Mouse (Mus musculus) embryonic fibroblast, embryonic 13.5 days (primary cell): ENCODE data around the gene H6pd. TPM values are rescaled to one million over a fixed set of nuclear protein-coding genes. Genes with fewer than 3 reads are reported as not detected.
"Not testable (repeated sequence)": the region's sequence is repeated elsewhere in the genome, so short reads cannot be mapped to it uniquely, and the experiment has no call there.

Experiments used
- H3K27ac ChIP-seq: 2 replicates; pipeline ENCODE4 v1.5.1; 2012; ENCODE audit warnings: low read length, control low read depth, inconsistent platforms; ENCODE audit not compliant: insufficient read depth
- H3K4me1 ChIP-seq: 2 replicates; pipeline ENCODE4 v1.6.1; 2011; ENCODE audit warnings: low read length; ENCODE audit not compliant: control insufficient read depth, insufficient read depth
- H3K4me3 ChIP-seq: 2 replicates; pipeline ENCODE4 v1.5.1; 2011; ENCODE audit warnings: mild to moderate bottlenecking, control low read depth, low read length; ENCODE audit not compliant: insufficient read depth
- CTCF ChIP-seq: IDR thresholded peaks from 2 replicates; pipeline ENCODE4 v1.5.1; 2011; ENCODE audit warnings: mild to moderate bottlenecking, control low read depth, low read length, moderate library complexity, borderline replicate concordance; ENCODE audit not compliant: insufficient read depth
- POLR2A ChIP-seq: IDR thresholded peaks from 2 replicates; pipeline ENCODE4 v1.6.1; 2011; ENCODE audit warnings: low read depth, mild to moderate bottlenecking, control low read depth, low read length, moderate library complexity
- polyA plus RNA-seq: library from polyadenylated mRNA; stranded (reverse); fragments of >200 nt; gene quantifications from 2 replicates; pipeline ENCODE4 v1.2.4, GENCODE M21; 2011; ENCODE audit warnings: low read depth; ENCODE audit not compliant: missing spikeins, insufficient read length

Gene H6pd
- polyA plus RNA-seq, 1 experiment, result 59.2 TPM

GRCm38 (mm10) chr4:150043591-150043990 lies 34.8 kb upstream of the H6pd start:
- TF ChIP-seq CTCF, result no peak
- no peak for TF ChIP-seq POLR2A
- H3K4me3 ChIP-seq, result no peak overlapping the region
- no peak overlapping the region for H3K27ac ChIP-seq
- H3K4me1 ChIP-seq, result no peaks in the 10 kb centered on the region; the same call in 1 of the 2 replicates

GRCm38 (mm10) chr4:150041346-150042110 lies 32.7 kb upstream of the H6pd start:
- H3K27ac ChIP-seq, result no peak overlapping the region
- H3K4me1 ChIP-seq, result no peaks in the 10 kb centered on the region
- TF ChIP-seq CTCF (no peak), POLR2A (no peak)
- no peak overlapping the region for H3K4me3 ChIP-seq

GRCm38 (mm10) chr4:150040856-150041255 lies 32.0 kb upstream of the H6pd start:
- H3K4me1 ChIP-seq, H3K27ac ChIP-seq, H3K4me3 ChIP-seq: not testable (repeated sequence)

GRCm38 (mm10) chr4:150040003-150040581 lies 31.3 kb upstream of the H6pd start:
- H3K4me3 ChIP-seq, result no peak overlapping the region
- no peaks in the 10 kb centered on the region for H3K4me1 ChIP-seq
- H3K27ac ChIP-seq, result no peak overlapping the region
- TF ChIP-seq CTCF (no peak), POLR2A (no peak)

- Histone ChIP-seq H3K4me1 (no peaks in the 10 kb centered on the region), H3K27ac (no peak overlapping the region)
- no peak for TF ChIP-seq CTCF
- no peak for TF ChIP-seq POLR2A
Measured at GRCm38 (mm10) chr4:150038533-150038932, 29.7 kb upstream of the H6pd start.

GRCm38 (mm10) chr4:150036094-150036493 lies 27.3 kb upstream of the H6pd start:
- Histone ChIP-seq H3K27ac (no peak overlapping the region), H3K4me1 (peaks cover 2% of the 10 kb centered on the region; the same call in 1 of the 2 replicates), H3K4me3 (no peak overlapping the region)
- TF ChIP-seq CTCF, result no peak
- TF ChIP-seq POLR2A, result no peak

More at GRCm38 (mm10) chr4:150038533-150038932, 29.7 kb upstream of the H6pd start:
- H3K4me3 ChIP-seq, result no peak overlapping the region

- Histone ChIP-seq H3K4me1 (peaks cover 3% of the 10 kb centered on the region; the same call in 1 of the 2 replicates), H3K4me3 (no peak overlapping the region), H3K27ac (no peak overlapping the region)
- TF ChIP-seq CTCF (peak; percentile 59; the same call in 1 of the 2 replicates), POLR2A (no peak)
Measured at GRCm38 (mm10) chr4:150035280-150035679, 26.5 kb upstream of the H6pd start.

GRCm38 (mm10) chr4:150033261-150033671 lies 24.4 kb upstream of the H6pd start:
- H3K27ac ChIP-seq, result no peak overlapping the region
- peaks cover 3% of the 10 kb centered on the region; the same call in 1 of the 2 replicates for H3K4me1 ChIP-seq
- TF ChIP-seq CTCF, result no peak
- H3K4me3 ChIP-seq, result no peak overlapping the region

GRCm38 (mm10) chr4:150031234-150031890 lies 22.5 kb upstream of the H6pd start:
- peaks cover 3% of the 10 kb centered on the region; the same call in 1 of the 2 replicates for H3K4me1 ChIP-seq
- peak overlapping the region; percentile 60; the same call in 1 of the 2 replicates for H3K4me3 ChIP-seq
- TF ChIP-seq CTCF, result no peak
- no peak for TF ChIP-seq POLR2A
- no peak overlapping the region for H3K27ac ChIP-seq

GRCm38 (mm10) chr4:150030449-150031233 lies 21.8 kb upstream of the H6pd start:
- Histone ChIP-seq H3K4me3 (peak overlapping the region; percentile 60), H3K27ac (no peak overlapping the region), H3K4me1 (peaks cover 3% of the 10 kb centered on the region; the same call in 1 of the 2 replicates)
- TF ChIP-seq CTCF (no peak), POLR2A (0 out of 2 replicates have a peak, but pooled peaks have one; percentile 29)
